Mouse (Mus musculus) spleen, adult 2 months (tissue): Measurements from ENCODE around the gene Tdrd7.

Source experiments
- CTCF ChIP-seq: fragments of 200-500 bp; IDR thresholded peaks from 2 replicates; pipeline ENCODE4 v1.5.1; 2011; ENCODE audit warnings: mild to moderate bottlenecking, inconsistent platforms; ENCODE audit not compliant: insufficient read depth, insufficient read length, insufficient replicate concordance; ENCODE audit errors: extremely low read depth
- POLR2A ChIP-seq: fragments of 200-500 bp; IDR thresholded peaks from 2 replicates; pipeline ENCODE4 v1.6.1; 2011; ENCODE audit warnings: low read depth, low read length, inconsistent platforms

- no peak for TF ChIP-seq CTCF
- no peak for TF ChIP-seq POLR2A
Measured at GRCm38 (mm10) chr4:46076892-46077291, 111.8 kb downstream of the Tdrd7 start.
